Mouse (Mus musculus) brown adipose tissue, adult 24 weeks (tissue): ENCODE measurements around the gene Psmd8. TPM values are rescaled to one million over a fixed set of nuclear protein-coding genes. Genes with fewer than 3 reads are reported as not detected.

Source experiments
- H3K27ac ChIP-seq: fragments of 200-500 bp; replicated peaks from 2 replicates; pipeline ENCODE4 v1.5.1; 2012; ENCODE audit warnings: low read depth, mild to moderate bottlenecking, low read length
- H3K4me1 ChIP-seq: fragments of 200-500 bp; 2 replicates; pipeline ENCODE4 v1.6.1; 2012; ENCODE audit warnings: low read length, mixed read lengths; ENCODE audit not compliant: control insufficient read depth, insufficient read depth, insufficient read length
- H3K4me3 ChIP-seq: fragments of 200-500 bp; 2 replicates; pipeline ENCODE4 v1.5.1; 2012; ENCODE audit warnings: low read depth, mild to moderate bottlenecking, low read length, moderate library complexity; ENCODE audit not compliant: insufficient read depth
- polyA plus RNA-seq: library from polyadenylated mRNA; stranded (reverse); fragments of >200 nt; gene quantifications from 2 replicates; pipeline ENCODE4 v1.2.4, GENCODE M21; 2012; ENCODE audit not compliant: missing spikeins, insufficient read depth, insufficient read length

Gene Psmd8
- polyA plus RNA-seq, 1 experiment = 383 TPM

DNA sequence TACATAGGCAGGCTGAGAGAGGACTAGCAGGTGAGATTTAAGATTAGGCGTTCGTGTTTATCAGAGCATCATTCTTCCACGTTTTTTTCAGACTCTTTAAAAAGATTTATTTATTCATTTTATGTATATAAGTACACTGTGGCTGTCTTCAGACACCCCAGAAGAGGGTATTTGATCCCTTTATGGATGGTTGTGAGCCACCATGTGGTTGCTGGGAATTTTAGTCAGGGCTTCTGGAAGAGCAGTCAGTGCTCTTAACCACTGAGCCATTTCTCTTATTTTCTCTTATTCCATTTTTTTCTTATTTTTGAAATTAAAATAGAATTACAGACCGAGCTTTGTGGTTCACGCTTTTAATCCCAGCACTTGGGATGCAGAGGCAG, 344 bp upstream of the Psmd8 start:
- Histone ChIP-seq H3K4me3 (no peak overlapping the region), H3K27ac (no peak overlapping the region), H3K4me1 (peaks cover 4% of the 10 kb centered on the region; the same call in 1 of the 2 replicates)

DNA sequence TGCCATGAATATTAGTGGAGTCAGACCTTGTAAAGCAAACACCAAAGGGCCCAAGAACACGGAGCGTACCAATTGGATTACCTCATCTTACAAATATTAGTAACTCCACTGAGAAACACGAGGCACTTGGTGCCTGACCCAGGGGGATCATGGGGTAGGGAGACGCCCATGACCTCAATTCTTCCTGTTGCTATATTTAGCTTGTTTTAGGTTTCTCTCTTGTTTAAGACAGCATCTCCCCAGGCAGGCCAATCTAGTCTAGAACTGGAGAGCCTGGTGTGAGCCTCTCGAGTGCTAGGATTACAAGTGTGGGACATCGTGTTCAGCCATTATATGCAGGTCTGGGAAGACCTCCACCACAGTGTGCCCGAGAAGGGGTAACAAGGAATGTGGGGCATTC, 1.2 kb downstream of the Psmd8 start:
- peak overlapping the region; percentile 76 for H3K4me3 ChIP-seq
- peak overlapping the region; percentile 67 for H3K27ac ChIP-seq
- peaks cover 4% of the 10 kb centered on the region; the same call in 1 of the 2 replicates for H3K4me1 ChIP-seq

DNA sequence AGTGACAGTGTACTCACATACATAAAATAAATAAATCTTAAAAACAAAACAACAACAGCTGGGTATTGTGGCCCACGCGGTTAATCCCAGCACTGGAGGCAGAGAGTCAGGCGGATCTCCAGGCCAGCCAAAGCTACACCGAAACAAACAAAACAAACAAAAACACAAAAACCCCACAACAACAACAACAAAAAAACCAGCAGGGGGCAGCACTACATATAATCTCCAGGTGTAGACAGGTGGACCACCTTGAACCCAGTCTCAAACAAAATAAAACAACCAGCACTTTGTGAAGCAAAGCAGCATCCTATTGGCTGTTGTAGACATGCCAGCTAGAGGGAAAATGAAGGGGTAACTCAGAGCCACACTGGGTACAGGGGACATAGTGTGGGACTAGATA, 2.4 kb downstream of the Psmd8 start:
- no peak overlapping the region for H3K4me3 ChIP-seq
- peaks cover 4% of the 10 kb centered on the region; the same call in 1 of the 2 replicates for H3K4me1 ChIP-seq
- no peak overlapping the region for H3K27ac ChIP-seq

DNA sequence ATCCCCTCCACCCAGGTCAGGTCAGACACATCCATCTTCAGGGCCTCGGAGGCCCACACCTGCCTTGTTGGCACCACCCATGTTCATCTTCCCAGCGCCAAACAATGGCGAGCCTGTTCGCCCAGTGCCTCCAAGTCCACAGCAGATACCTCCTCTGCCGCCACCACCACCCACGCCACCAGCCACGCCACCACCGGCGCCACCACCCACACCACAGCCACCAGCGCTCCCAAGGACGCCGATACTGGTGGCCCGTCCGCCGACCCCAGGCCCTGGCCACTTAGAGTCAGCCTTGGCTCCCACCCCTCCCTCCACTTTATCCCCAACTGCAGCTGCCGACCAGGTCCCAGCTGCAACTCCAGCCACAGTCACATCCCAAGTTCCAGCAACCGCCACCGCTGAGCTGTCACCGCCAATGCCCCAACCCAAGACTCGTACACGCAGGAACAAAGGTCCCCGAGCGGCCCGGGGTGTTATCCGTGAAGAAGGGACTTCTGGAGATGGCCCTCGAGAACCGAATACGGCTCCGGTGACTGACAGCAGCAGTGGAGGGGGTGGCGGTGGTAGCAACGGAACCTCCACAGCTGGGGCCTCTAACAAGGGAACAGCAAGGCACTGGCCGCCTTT, 8.0 kb downstream of the Psmd8 start:
- Histone ChIP-seq H3K4me1 (peaks cover 6% of the 10 kb centered on the region; the same call in 1 of the 2 replicates), H3K4me3 (no peak overlapping the region), H3K27ac (no peak overlapping the region)

DNA sequence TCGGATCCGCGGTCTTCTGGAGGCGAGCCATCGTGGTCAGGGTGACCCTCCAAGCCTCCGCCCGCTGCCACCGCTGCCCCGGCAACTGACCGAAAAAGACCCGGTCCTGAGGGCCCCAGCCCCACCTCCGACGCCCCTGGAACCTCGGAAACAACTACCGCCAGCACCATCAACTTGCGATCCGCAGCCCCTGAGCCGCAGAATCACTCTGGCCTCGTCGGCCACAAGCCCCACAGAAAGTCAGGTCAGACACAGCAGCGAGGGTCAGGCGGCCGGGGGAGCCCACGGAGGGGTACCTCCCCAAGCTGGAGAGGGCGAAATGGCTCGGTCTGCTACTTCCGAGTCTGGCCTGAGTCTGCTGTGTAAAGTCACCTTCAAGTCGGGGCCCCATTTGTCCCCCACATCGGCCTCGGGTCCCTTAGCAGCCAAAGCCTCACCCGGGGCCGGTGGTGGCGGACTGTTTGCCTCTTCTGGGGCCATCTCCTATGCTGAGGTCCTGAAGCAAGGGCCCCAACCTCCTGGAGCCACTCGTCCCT, 8.9 kb downstream of the Psmd8 start:
- Histone ChIP-seq H3K27ac (no peak overlapping the region), H3K4me3 (peak overlapping the region; percentile 72), H3K4me1 (peaks cover 6% of the 10 kb centered on the region; the same call in 1 of the 2 replicates)

DNA sequence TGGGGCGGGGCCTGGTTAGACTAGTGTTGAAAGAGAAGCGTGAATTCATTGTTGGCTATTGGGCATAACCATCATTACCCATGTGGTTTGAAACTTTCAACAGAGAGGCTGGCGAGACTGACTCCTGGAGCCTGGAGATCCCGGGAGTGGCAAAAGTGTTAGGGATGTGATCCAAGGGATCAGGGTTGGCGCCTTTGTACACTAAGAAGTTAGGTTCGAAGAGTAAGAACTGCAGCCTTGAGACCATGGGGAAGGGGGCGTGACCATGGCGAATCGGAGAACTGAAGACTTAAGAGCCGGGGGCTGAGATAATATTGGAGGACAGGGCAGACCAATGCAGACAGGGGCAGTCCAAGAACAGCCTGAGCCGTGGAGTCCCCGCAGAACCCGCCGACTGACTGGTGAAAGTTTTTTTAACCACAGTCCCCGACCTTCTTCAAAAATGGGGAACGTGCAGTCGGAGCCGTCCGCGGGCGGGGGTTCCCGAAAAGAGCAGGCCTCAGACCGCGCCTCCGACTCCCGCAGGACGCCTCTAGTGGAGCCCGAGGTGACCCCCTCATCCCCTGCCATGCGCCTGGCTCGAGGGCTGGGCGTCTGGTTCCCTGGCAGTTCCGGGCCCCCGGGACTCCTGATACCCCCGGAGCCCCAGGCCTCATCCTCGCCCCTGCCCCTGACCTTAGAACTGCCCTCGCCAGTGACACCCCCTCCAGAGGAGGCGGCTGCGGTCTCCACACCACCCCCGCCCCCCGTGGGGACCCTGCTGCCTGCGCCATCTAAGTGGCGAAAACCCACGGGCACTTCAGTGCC, 9.5 kb downstream of the Psmd8 start:
- Histone ChIP-seq H3K27ac (no peak overlapping the region), H3K4me1 (peaks cover 6% of the 10 kb centered on the region; the same call in 1 of the 2 replicates), H3K4me3 (peak overlapping the region; percentile 72)

DNA sequence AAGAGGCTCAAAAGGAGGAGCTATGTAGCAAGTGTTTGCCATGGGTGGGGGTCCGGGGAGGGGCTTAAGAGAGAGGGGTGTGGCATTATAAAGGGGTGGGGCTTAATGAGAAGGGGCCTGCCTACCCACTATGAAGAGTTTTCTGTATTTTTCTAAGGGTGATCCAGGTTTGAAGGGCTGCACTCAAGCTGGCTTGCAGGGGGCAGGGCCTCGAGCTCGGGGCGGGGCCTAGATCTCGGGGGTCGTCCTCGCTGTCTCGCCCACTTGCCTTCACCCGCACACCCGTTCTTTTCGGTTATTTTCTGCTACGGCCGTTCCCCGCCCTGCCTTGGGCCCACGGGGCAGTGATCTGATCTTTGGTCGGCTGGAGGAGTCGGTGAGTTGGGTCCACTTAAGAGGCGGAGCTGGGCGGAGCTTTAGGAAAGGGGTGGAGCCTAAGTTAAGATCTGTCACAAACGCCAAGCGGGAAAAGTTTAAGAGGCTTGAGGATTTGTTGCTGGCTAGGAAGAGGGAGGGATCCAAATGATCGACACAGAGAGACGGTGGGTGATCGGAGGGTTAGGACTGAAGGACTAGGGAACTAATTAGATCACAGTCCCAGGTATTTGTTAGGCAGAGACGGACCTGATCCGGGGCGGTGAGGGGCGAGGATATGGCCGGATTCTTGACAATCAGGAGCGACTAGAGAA, 10.3 kb downstream of the Psmd8 start, which contains the start of the genes Ggn and Spred3:
Gene Ggn, plus strand, starts transcription at position 145 of the 689 bp plus-strand sequence.
Gene Spred3, minus strand, starts transcription at position 346 of the 689 bp plus-strand sequence.
- Histone ChIP-seq H3K4me1 (peaks cover 6% of the 10 kb centered on the region; the same call in 1 of the 2 replicates), H3K27ac (peak within 1 kb of the TSS; percentile 62; the same call in 1 of the 2 replicates), H3K4me3 (peak within 1 kb of the TSS; percentile 72)

DNA sequence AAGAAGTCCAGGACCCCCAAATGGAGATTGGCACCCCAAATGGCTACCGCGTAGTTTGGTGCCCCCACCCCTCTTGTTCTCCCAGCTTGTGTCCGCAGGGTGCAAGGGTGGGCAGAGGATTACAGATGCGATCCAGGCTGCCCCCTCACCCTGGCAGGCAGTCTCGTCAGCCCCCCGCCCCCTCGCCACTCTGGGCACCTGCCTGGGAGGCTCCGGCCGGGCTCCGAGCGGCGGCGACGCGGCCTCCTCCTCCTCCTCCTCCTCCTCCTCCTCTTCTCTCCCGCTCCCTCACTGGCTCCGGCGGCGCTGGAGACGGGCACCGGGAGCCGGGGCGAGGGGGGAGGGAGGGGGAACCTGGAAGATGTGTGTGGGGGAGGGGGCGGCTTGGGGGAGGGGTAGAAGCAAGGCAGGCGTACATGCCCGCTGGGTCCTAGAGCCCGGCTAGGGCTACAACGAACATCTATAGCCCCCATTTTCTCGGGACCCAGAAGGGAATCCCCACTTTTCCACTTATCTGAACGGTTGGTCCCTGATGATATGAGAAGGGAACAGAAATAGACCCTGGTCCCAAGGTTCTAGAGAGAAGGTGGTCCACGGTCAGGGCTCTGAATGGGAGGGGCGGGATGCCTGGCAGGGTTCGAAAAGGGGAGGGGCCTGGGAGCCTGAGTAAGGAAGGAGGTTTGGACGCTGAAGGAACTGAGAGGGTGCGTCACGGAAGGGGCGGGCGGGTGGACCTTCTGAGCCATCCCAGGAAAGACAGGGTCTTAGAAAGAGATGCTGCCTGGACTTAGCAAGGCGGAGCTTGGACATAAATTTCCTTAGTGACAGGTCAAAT, 11.1 kb downstream of the Psmd8 start:
- peak overlapping the region; percentile 72 for H3K4me3 ChIP-seq
- no peak overlapping the region for H3K27ac ChIP-seq
- peaks cover 6% of the 10 kb centered on the region; the same call in 1 of the 2 replicates for H3K4me1 ChIP-seq

DNA sequence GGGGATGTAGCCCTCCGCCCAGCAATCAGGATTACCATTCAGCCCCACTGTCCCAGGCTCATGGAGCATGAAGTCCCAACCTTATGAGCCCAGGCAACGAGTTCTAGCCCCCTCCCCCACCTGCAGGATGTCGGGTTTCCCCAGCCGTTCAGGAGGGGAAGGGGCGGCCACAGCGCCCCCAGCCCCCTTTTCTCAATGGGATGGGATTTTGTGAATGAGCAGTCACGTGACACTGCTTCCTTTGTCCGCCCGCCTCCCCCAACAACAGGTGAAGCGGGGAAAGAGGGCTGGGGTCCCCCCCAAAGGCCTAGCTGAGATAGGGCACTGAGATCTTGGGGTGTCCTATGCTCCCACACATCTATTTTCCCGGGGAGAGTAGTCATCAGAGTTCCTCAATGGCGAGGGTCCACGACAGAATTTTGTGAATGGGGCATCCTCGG, 11.7 kb downstream of the Psmd8 start:
- Histone ChIP-seq H3K4me1 (peaks cover 6% of the 10 kb centered on the region; the same call in 1 of the 2 replicates), H3K4me3 (peak overlapping the region; percentile 72), H3K27ac (no peak overlapping the region)

DNA sequence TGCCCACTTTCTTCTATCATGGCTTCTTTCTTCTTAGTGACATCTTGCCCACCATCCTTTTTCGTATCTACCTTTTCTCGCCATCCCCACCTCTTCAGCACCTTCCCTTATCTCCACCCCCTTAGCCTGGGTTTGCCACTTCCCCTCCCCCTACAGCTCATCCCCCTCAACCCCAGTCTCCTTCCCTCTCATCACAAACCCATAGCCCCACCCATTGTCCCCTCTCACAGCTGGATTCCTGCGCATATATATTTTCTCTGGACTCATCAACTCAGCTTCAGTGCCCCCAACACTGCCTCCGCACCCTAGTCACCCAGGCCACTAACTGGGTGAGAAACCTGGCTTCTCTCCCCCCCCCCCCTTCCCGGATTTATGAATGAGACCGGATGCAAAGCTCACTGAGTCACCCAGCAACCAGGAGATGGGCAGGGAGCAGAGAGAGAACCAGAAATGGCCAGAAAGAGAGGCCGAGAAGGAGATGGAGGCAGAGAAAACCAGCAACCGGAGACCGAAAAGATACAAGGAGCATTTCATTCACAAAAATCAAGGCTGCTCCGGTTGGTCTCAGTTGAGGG, 12.3 kb downstream of the Psmd8 start:
- H3K27ac ChIP-seq = no peak overlapping the region
- H3K4me3 ChIP-seq = no peak overlapping the region
- H3K4me1 ChIP-seq = peaks cover 6% of the 10 kb centered on the region; the same call in 1 of the 2 replicates

DNA sequence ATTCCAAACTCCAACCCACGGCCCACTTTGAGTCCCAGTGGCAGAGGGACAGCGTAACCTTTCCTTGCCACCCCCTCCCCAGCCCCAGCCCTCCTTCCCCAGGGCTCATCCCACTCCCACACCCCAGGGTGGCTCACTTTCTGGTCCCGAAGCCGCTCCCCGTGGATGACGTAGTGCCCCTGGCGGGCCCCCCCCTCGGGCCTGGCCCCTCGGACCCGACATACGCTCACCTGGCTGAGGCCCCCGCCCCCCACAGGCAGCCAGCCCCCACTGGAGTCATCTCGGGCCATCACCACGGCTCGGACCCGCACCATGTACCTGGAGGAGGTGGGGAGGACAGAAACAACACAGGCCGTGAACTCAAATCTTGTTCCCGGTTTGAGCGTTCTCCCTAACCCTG, 12.8 kb downstream of the Psmd8 start:
- no peak overlapping the region for H3K4me3 ChIP-seq
- no peak overlapping the region for H3K27ac ChIP-seq
- peaks cover 6% of the 10 kb centered on the region; the same call in 1 of the 2 replicates for H3K4me1 ChIP-seq

DNA sequence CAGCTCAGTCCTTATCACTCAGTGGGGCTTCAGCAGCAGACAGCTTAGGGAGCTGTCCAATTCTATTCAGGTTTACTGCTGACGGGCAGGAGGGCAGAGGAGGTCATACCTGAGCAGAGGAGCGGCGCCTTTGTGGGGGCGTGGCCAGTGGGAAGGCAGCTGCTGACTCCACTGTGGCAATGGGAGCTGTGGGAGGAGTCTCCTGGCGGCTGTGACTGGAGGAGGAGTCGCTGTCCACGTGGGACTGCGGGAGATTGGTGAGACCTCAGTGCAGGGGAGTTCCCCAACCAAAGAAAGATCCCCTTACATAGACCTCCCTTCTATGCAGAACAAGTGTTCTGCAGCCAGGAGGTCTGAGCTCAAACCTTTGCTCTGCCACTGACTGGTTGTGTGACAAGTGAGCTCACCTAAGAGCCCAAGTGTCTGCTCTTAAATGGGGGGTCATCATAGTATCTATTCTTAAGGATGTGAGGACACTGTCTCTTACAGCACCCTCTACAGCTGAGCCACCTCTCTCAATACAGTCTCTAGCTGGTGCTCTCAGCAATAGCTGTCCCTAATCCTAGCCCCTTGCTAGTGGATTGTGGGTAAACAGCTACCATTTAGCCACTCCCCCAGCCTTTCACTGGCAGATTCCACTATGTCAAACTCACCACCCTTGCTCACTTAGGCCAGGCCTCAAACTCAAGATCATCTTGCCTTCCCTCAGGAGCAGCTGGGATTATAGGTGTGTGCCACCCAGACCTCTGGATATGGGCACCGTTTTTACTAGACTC, 17.6 kb downstream of the Psmd8 start:
- H3K27ac ChIP-seq = no peak overlapping the region
- H3K4me1 ChIP-seq = no peaks in the 10 kb centered on the region
- no peak overlapping the region for H3K4me3 ChIP-seq

DNA sequence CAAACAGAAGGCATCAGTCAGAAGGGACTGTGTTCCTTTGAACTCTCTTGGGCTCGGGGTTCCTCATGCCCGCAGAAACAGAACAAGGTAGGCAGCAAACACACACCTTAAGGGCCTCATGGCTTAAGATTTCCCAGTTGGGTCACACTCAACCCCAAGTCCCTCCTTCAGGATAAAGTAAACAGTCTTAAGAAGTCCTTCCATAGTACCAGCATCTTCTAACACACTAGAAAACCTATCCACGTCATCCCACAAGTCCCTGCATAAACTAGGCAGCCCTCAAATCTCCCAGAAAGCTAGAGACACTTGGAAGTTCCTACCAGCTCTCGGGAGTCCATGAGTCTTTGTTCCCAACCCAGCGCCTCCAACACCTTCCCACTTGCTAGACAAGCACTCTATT, 18.2 kb downstream of the Psmd8 start:
- Histone ChIP-seq H3K4me3 (no peak overlapping the region), H3K27ac (no peak overlapping the region), H3K4me1 (no peaks in the 10 kb centered on the region)
